Mouse (Mus musculus) midbrain, embryonic 16.5 days (tissue): ENCODE measurements at regions not wholly inside any gene's neighbourhood (a gene's known extent, or its start where the extent isn't known, plus 50 kb on each side); places are given as distances from the start of the nearest gene placed in this dataset.

Experiments
- ATAC-seq: fragments of 200-750 bp; cut with Nextera tagmentation; 2 replicates; pipeline ENCODE4 v1.8.0; 2017; ENCODE audit warnings: moderate TSS enrichment
- H3K27ac ChIP-seq: fragments of 300-500 bp; sonication (generic); 2 replicates; pipeline ENCODE4 v1.5.1; 2014; ENCODE audit warnings: mild to moderate bottlenecking, low read length, mixed read lengths
- H3K27me3 ChIP-seq: fragments of 300-500 bp; sonication (generic); 2 replicates; pipeline ENCODE4 v1.6.1; 2014; ENCODE audit warnings: low read depth, low read length, mixed read lengths; ENCODE audit not compliant: control insufficient read depth, insufficient read depth
- H3K36me3 ChIP-seq: fragments of 300-500 bp; sonication (generic); 2 replicates; pipeline ENCODE4 v1.6.1; 2014; ENCODE audit warnings: mild to moderate bottlenecking, low read length, moderate library complexity, mixed read lengths; ENCODE audit not compliant: control insufficient read depth, insufficient read depth
- H3K4me1 ChIP-seq: fragments of 300-500 bp; sonication (generic); 2 replicates; pipeline ENCODE4 v1.6.1; 2014; ENCODE audit warnings: mild to moderate bottlenecking, low read length, mixed read lengths; ENCODE audit not compliant: control insufficient read depth, insufficient read depth
- H3K4me2 ChIP-seq: fragments of 300-500 bp; sonication (generic); 2 replicates; pipeline ENCODE4 v1.6.1; 2014; ENCODE audit warnings: mild to moderate bottlenecking, low read length, mixed read lengths
- H3K4me3 ChIP-seq: fragments of 300-500 bp; sonication (generic); 2 replicates; pipeline ENCODE4 v1.5.1; 2014; ENCODE audit warnings: low read depth, mild to moderate bottlenecking, low read length, moderate library complexity, mixed read lengths
- H3K9ac ChIP-seq: fragments of 300-500 bp; sonication (generic); 2 replicates; pipeline ENCODE4 v1.6.1; 2014; ENCODE audit warnings: low read depth, low read length, mixed read lengths
- H3K9me3 ChIP-seq: fragments of 300-500 bp; sonication (generic); replicated peaks from 2 replicates; pipeline ENCODE4 v1.6.1; 2014; ENCODE audit warnings: mild to moderate bottlenecking, low read length, mixed read lengths; ENCODE audit not compliant: control insufficient read depth, poor library complexity, severe bottlenecking
- WGBS: fragments of 180-500 bp; shearing (Covaris S2); extraction: QIAGEN DNeasy Blood & Tissue Kit; methylation state at CpG from one replicate; pipeline ENCODE4 v1.1.7; 2014; 5-methylcytosine and 5-hydroxymethylcytosine counted together

GRCm38 (mm10) chr16:74467159-74467558 lies 55.5 kb upstream of the Robo2 start:
- 70% methylated on average over 7 of the region's 7 CpGs for WGBS
- H3K9ac ChIP-seq, result no peak overlapping the region
- no peaks in the 10 kb centered on the region for H3K27me3 ChIP-seq
- H3K4me1 ChIP-seq, result 0 out of 2 replicates have a peak, but pooled peaks cover 3% of the 10 kb centered on the region
- H3K4me3 ChIP-seq, result no peak overlapping the region
- ATAC-seq, result no peak
- H3K9me3 ChIP-seq, result no peaks in the 10 kb centered on the region
- no peak overlapping the region for H3K4me2 ChIP-seq
- peak overlapping the region; percentile 28; the same call in 1 of the 2 replicates for H3K27ac ChIP-seq
- no peaks in the 10 kb centered on the region for H3K36me3 ChIP-seq

- 66% methylated on average over 2 of the region's 2 CpGs for WGBS
Measured at GRCm38 (mm10) chr16:74464835-74465234, 53.2 kb upstream of the Robo2 start.

DNA sequence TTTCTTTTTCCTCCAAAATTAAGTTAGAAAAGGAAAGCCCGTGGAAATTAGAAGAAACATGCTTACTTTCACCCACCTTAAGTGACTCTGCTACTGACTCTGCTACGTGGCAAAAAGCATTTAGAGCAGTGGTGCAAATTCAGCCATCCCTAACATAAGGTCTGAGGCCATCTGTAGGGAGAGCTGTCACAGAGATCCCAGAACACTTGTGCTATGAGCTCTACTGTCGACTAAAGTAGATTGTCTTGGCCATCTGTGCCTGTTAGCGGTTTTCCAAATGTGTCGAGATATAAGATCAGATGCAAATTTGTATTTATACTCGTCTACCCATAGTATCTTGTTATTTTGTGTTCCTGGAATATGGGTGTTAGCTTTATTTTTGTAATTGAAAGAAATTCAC lies 52.7 kb upstream of the Robo2 start:
- H3K4me3 ChIP-seq, result no peak overlapping the region
- no peak overlapping the region for H3K27ac ChIP-seq
- no peak overlapping the region for H3K9ac ChIP-seq
- H3K4me1 ChIP-seq, result 0 out of 2 replicates have a peak, but pooled peaks cover 3% of the 10 kb centered on the region
- no peak overlapping the region for H3K4me2 ChIP-seq
- no peak for ATAC-seq
- no peaks in the 10 kb centered on the region for H3K27me3 ChIP-seq
- no peaks in the 10 kb centered on the region for H3K9me3 ChIP-seq
- H3K36me3 ChIP-seq, result no peaks in the 10 kb centered on the region
- 66% methylated on average over 6 of the region's 6 CpGs for WGBS

More at GRCm38 (mm10) chr16:74464835-74465234, 53.2 kb upstream of the Robo2 start:
- no peaks in the 10 kb centered on the region for H3K27me3 ChIP-seq
- no peak overlapping the region for H3K4me2 ChIP-seq
- H3K9ac ChIP-seq, result no peak overlapping the region
- no peak for ATAC-seq
- H3K27ac ChIP-seq, result no peak overlapping the region
- H3K36me3 ChIP-seq, result no peaks in the 10 kb centered on the region
- H3K4me1 ChIP-seq, result 0 out of 2 replicates have a peak, but pooled peaks cover 3% of the 10 kb centered on the region
- H3K9me3 ChIP-seq, result no peaks in the 10 kb centered on the region
- no peak overlapping the region for H3K4me3 ChIP-seq

DNA sequence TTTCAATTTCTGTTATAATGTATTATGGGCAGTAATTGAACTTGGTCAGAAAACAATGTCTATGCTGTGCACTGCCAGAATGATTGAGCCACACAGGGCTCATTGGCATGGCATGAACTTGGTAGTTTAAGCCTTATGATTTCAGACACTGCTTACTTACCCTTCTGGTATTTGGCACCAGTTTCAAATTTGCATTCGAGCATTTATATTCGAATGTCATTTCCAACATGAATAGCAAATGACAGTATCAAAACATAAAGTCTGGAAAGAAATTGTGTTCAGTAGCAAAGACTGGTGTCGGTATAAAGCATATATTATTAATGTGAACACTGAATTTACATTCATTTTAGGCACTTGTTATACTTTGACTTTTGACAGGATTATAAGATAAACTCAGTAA lies 50.8 kb upstream of the Robo2 start:
- Histone ChIP-seq H3K4me2 (no peak overlapping the region), H3K4me1 (no peaks in the 10 kb centered on the region), H3K27ac (no peak overlapping the region), H3K36me3 (no peaks in the 10 kb centered on the region), H3K4me3 (no peak overlapping the region), H3K27me3 (no peaks in the 10 kb centered on the region), H3K9me3 (no peaks in the 10 kb centered on the region), H3K9ac (no peak overlapping the region)
- 78% methylated on average over 3 of the region's 3 CpGs for WGBS
- no peak for ATAC-seq
